Mouse (Mus musculus): ENCODE results near the gene Gnat3.

GRCm38 (mm10) chr5:18001646-18002045 lies 39.3 kb downstream of the Gnat3 start:
- TF ChIP-seq CTCF (IDR thresholded peaks at IDR 0.05; ENCODE audit: insufficient read depth, low read length), result no peak
- no peak for TF ChIP-seq POLR2A (IDR thresholded peaks at IDR 0.05; ENCODE audit: borderline replicate concordance, extremely low read depth, low read depth, low read length)
